Mouse (Mus musculus): ENCODE results near the gene Foxg1. TPM values are rescaled to one million over a fixed set of nuclear protein-coding genes. Genes with fewer than 3 reads are reported as not detected.

The Foxg1 gene
- polyA plus RNA-seq, 2 experiments = not detected

GRCm38 (mm10) chr12:49401119-49401795 is 18.8 kb downstream of the Foxg1 start:
- ATAC-seq (ENCODE audit: insufficient read depth) = no peak
- no peak overlapping the region for H3K9ac ChIP-seq (replicated peaks)
- 2% methylated on average over 50 of the region's 68 CpGs for WGBS (ENCODE audit: insufficient replicate concordance)
- no peak for DNase-seq (ENCODE audit: low read depth in 3 of 3, low spot score in 3 of 3)
- no peak overlapping the region for H3K27ac ChIP-seq
- H3K36me3 ChIP-seq (replicated peaks; ENCODE audit: control insufficient read depth, insufficient read depth, low read depth) = no peaks in the 10 kb centered on the region
- 0 out of 2 replicates have a peak overlapping the region, but pooled peaks have one; percentile 11 for H3K4me2 ChIP-seq (ENCODE audit: low read depth)
- no peaks in the 10 kb centered on the region for H3K4me1 ChIP-seq (replicated peaks; ENCODE audit: control insufficient read depth in 2 of 2, insufficient read depth in 2 of 2, low read length in 1 of 2)
- H3K4me3 ChIP-seq (ENCODE audit: insufficient read depth in 1 of 2, low read depth in 2 of 2, low read length in 2 of 2) = no peak overlapping the region
- no peaks in the 10 kb centered on the region for H3K9me3 ChIP-seq (ENCODE audit: control insufficient read depth, low read length)
- TF ChIP-seq EP300 (IDR thresholded peaks at IDR 0.05; ENCODE audit: low read depth) = no peak
- TF ChIP-seq CTCF (IDR thresholded peaks at IDR 0.05; ENCODE audit: low read depth) = no peak
- H3K27me3 ChIP-seq (ENCODE audit: control insufficient read depth, insufficient read depth, low read length) = peaks cover 32% of the 10 kb centered on the region

GRCm38 (mm10) chr12:49401796-49402130 is 19.3 kb downstream of the Foxg1 start:
- no peak for ATAC-seq (ENCODE audit: insufficient read depth)
- no peaks in the 10 kb centered on the region for H3K4me1 ChIP-seq (replicated peaks; ENCODE audit: control insufficient read depth in 2 of 2, insufficient read depth in 2 of 2, low read length in 1 of 2)
- DNase-seq (ENCODE audit: low read depth in 3 of 3, low spot score in 3 of 3) = no peak
- no peak overlapping the region for H3K27ac ChIP-seq
- no peaks in the 10 kb centered on the region for H3K9me3 ChIP-seq (ENCODE audit: control insufficient read depth, low read length)
- 2% methylated on average over 5 of the region's 5 CpGs for WGBS (ENCODE audit: insufficient replicate concordance)
- H3K4me3 ChIP-seq (ENCODE audit: insufficient read depth in 1 of 2, low read depth in 2 of 2, low read length in 2 of 2) = no peak overlapping the region
- no peak overlapping the region for H3K4me2 ChIP-seq (ENCODE audit: low read depth)
- no peaks in the 10 kb centered on the region for H3K36me3 ChIP-seq (replicated peaks; ENCODE audit: control insufficient read depth, insufficient read depth, low read depth)
- no peak overlapping the region for H3K9ac ChIP-seq (replicated peaks)
- H3K27me3 ChIP-seq (ENCODE audit: control insufficient read depth, insufficient read depth, low read length) = peaks cover 32% of the 10 kb centered on the region
- TF ChIP-seq EP300 (IDR thresholded peaks at IDR 0.05; ENCODE audit: low read depth) = no peak
- TF ChIP-seq CTCF (IDR thresholded peaks at IDR 0.05; ENCODE audit: low read depth) = no peak

GRCm38 (mm10) chr12:49409833-49410232 is 27.4 kb downstream of the Foxg1 start:
- 56% methylated on average over 2 of the region's 2 CpGs for WGBS (ENCODE audit: insufficient replicate concordance)
- DNase-seq (ENCODE audit: low read depth in 3 of 3, low spot score in 3 of 3) (no peak), ATAC-seq (ENCODE audit: insufficient read depth) (no peak)
- TF ChIP-seq EP300 (IDR thresholded peaks at IDR 0.05; ENCODE audit: low read depth) = no peak
- no peaks in the 10 kb centered on the region for H3K4me1 ChIP-seq (replicated peaks; ENCODE audit: control insufficient read depth in 2 of 2, insufficient read depth in 2 of 2, low read length in 1 of 2)
- no peaks in the 10 kb centered on the region for H3K9me3 ChIP-seq (ENCODE audit: control insufficient read depth, low read length)
- no peak overlapping the region for H3K4me3 ChIP-seq (ENCODE audit: insufficient read depth in 1 of 2, low read depth in 2 of 2, low read length in 2 of 2)
- H3K9ac ChIP-seq (replicated peaks) = no peak overlapping the region
- no peaks in the 10 kb centered on the region for H3K36me3 ChIP-seq (replicated peaks; ENCODE audit: control insufficient read depth, insufficient read depth, low read depth)
- no peaks in the 10 kb centered on the region for H3K27me3 ChIP-seq (ENCODE audit: control insufficient read depth, insufficient read depth, low read length)
- no peak overlapping the region for H3K27ac ChIP-seq
- no peak overlapping the region for H3K4me2 ChIP-seq (ENCODE audit: low read depth)

- 65% methylated on average over 3 of the region's 3 CpGs for WGBS (ENCODE audit: insufficient replicate concordance)
- Histone ChIP-seq H3K4me2 (ENCODE audit: low read depth) (no peak overlapping the region), H3K4me3 (ENCODE audit: insufficient read depth in 1 of 2, low read depth in 2 of 2, low read length in 2 of 2) (no peak overlapping the region), H3K27ac (no peak overlapping the region), H3K4me1 (replicated peaks; ENCODE audit: control insufficient read depth in 2 of 2, insufficient read depth in 2 of 2, low read length in 1 of 2) (no peaks in the 10 kb centered on the region), H3K9me3 (ENCODE audit: control insufficient read depth, low read length) (no peaks in the 10 kb centered on the region), H3K27me3 (ENCODE audit: control insufficient read depth, insufficient read depth, low read length) (no peaks in the 10 kb centered on the region), H3K36me3 (replicated peaks; ENCODE audit: control insufficient read depth, insufficient read depth, low read depth) (no peaks in the 10 kb centered on the region), H3K9ac (replicated peaks) (no peak overlapping the region)
- ATAC-seq (ENCODE audit: insufficient read depth) (no peak), DNase-seq (ENCODE audit: low read depth in 3 of 3, low spot score in 3 of 3) (no peak)
- TF ChIP-seq CTCF (IDR thresholded peaks at IDR 0.05; ENCODE audit: low read depth) = no peak
These were observed 35.5 kb downstream of the Foxg1 start for GRCm38 (mm10) chr12:49417963-49418362.

Other genes starting within 250 kb of the Foxg1 start
- gene Gm43517, start 2.5 kb downstream of the Foxg1 start, polyA plus RNA-seq (2012; rRNA removed) = 0.03 TPM in 1 of 2 replicates, not detected in the other
- gene Gm43517, start 2.5 kb downstream of the Foxg1 start, polyA plus RNA-seq (2014; fragmentation: Nextera tagmentation; extraction: Ambion mirVana) = not detected in 2 replicates